Mouse (Mus musculus) retina, embryonic 14.5 days (tissue): ENCODE measurements around the gene Gm21882.
"Not testable (repeated sequence)": the region's sequence is repeated elsewhere in the genome, so short reads cannot be mapped to it uniquely, and the experiment has no call there.

Experiments used
- DNase-seq: peaks from one replicate; pipeline ENCODE4 v3.0.0-alpha.2; 2015; ENCODE audit warnings: low spot score

Gene Gm21882

GRCm38 (mm10) chrY:40381423-40381822 is at the start of gene Gm21882:
Gene Gm21882 (minus strand): TSS chrY:40381523.
- not testable (repeated sequence) for DNase-seq
